Mouse (Mus musculus): ENCODE data around the gene Gjc1. TPM values are rescaled to one million over a fixed set of nuclear protein-coding genes. Genes with fewer than 3 reads are reported as not detected.

The Gjc1 gene
- polyA plus RNA-seq, 1 experiment from 2014 or later, result 37.0 TPM

- 40% methylated on average over 6 of the region's 6 CpGs for WGBS
- Histone ChIP-seq H3K4me3 (ENCODE audit: low read depth, low read length) (no peak overlapping the region), H3K4me2 (replicated peaks; ENCODE audit: low read depth, low read length) (no peak overlapping the region), H3K9ac (replicated peaks; ENCODE audit: low read depth) (no peak overlapping the region), H3K9me3 (ENCODE audit: low read length) (no peaks in the 10 kb centered on the region), H3K27me3 (replicated peaks; ENCODE audit: insufficient read depth, low read length) (no peaks in the 10 kb centered on the region; the same call in 1 of the 2 replicates), H3K36me3 (ENCODE audit: insufficient read depth, low read length) (no peaks in the 10 kb centered on the region), H3K4me1 (ENCODE audit: insufficient read depth, low read depth, low read length) (no peaks in the 10 kb centered on the region; the same call in 1 of the 2 replicates), H3K27ac (ENCODE audit: low read length) (no peak overlapping the region)
- TF ChIP-seq EP300 (IDR thresholded peaks at IDR 0.05) (no peak), CTCF (IDR thresholded peaks at IDR 0.05) (no peak)
- ATAC-seq, result no peak
- no peak for DNase-seq (ENCODE audit: low spot score)
Measured at GRCm38 (mm10) chr11:102821231-102821630, 1.7 kb upstream of the Gjc1 start.

DNA sequence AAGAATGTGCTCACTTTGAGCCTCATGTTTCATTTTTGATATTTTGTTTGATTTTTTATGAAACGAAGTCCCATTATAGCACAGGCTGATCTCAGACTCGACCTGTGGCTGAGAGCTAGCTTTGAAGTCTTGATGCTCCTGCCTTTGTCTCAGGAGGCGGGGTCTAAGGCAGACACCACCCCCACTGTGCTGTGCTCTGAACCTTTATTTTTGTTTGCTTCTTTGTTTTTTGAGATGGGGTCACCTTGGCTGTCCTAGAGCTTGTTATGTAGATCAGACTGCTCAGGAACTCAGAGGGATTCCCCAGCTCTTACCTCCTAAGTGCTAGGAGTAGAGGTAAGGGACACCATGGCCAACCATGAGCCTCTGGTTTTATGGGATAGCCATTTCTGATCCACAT is 932 bp upstream of the Gjc1 start:
- Histone ChIP-seq H3K4me3 (ENCODE audit: low read depth, low read length) (no peak overlapping the region), H3K27ac (ENCODE audit: low read length) (no peak overlapping the region), H3K27me3 (replicated peaks; ENCODE audit: insufficient read depth, low read length) (no peaks in the 10 kb centered on the region; the same call in 1 of the 2 replicates), H3K9me3 (ENCODE audit: low read length) (no peaks in the 10 kb centered on the region), H3K4me1 (ENCODE audit: insufficient read depth, low read depth, low read length) (no peaks in the 10 kb centered on the region; the same call in 1 of the 2 replicates), H3K4me2 (replicated peaks; ENCODE audit: low read depth, low read length) (no peak overlapping the region), H3K36me3 (ENCODE audit: insufficient read depth, low read length) (no peaks in the 10 kb centered on the region), H3K9ac (replicated peaks; ENCODE audit: low read depth) (no peak overlapping the region)
- 25% methylated on average over 3 of the region's 3 CpGs for WGBS
- TF ChIP-seq CTCF (IDR thresholded peaks at IDR 0.05) (no peak), EP300 (IDR thresholded peaks at IDR 0.05) (no peak)
- ATAC-seq (no peak), DNase-seq (ENCODE audit: low spot score) (no peak)

- no peaks in the 10 kb centered on the region; the same call in 1 of the 2 replicates for H3K4me1 ChIP-seq (ENCODE audit: insufficient read depth, low read depth, low read length)
- H3K27ac ChIP-seq (ENCODE audit: low read length), result no peak overlapping the region
- TF ChIP-seq CTCF (IDR thresholded peaks at IDR 0.05) (no peak), EP300 (IDR thresholded peaks at IDR 0.05) (no peak)
- no peak for ATAC-seq
- H3K36me3 ChIP-seq (ENCODE audit: insufficient read depth, low read length), result no peaks in the 10 kb centered on the region
- H3K9me3 ChIP-seq (ENCODE audit: low read length), result no peaks in the 10 kb centered on the region
- WGBS, result 7% methylated on average over 14 of the region's 14 CpGs
- H3K27me3 ChIP-seq (replicated peaks; ENCODE audit: insufficient read depth, low read length), result no peaks in the 10 kb centered on the region; the same call in 1 of the 2 replicates
- no peak overlapping the region for H3K9ac ChIP-seq (replicated peaks; ENCODE audit: low read depth)
- DNase-seq (ENCODE audit: low spot score), result no peak
- peak overlapping the region; percentile 92 for H3K4me2 ChIP-seq (replicated peaks; ENCODE audit: low read depth, low read length)
- H3K4me3 ChIP-seq (ENCODE audit: low read depth, low read length), result peak overlapping the region; percentile 79
Measured at GRCm38 (mm10) chr11:102819783-102820385, 384 bp upstream of the Gjc1 start.

DNA sequence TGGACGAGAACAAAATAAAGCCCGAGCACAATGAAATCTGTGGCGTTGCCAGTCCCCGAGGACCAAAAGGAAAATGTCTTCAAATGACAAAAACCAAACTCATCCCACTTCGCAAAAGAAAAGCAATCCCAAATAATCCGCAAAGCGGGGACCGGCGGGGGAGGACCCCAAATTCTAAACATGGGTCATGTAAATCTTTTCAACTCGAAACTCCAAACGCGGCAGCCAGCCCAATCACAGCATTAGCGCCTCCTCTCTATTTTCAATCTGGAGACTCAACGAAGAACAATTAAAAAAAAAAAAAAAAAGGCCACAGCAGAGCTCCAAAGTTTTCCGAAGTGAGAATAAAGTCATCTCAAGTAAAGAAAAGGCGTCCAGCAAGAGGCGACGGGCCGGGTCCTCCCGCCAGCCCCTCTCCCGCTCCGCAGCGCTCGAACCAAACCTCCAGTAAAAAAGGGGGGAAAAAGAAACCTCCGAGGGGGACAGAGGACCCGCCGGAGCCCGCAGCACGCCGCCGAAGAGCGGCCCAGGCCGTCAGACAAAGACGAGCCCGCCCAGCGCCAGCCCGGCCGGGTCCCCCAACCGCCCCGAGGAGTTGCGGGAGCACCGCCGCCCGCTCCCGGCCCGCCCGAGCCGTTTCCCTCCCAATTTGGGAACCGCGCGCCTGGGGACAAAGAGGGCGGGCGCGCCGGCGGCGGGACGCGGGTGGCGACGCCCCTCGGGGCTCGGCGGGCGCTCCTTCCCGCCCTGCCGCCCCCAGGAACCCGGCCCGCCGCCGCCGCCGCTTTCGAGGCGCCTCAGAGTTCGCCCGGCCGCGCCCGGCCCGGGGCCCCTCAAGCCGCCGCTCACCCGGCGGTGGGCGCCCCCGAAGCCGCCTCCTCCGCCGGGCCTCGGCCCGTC is 1.1 kb downstream of the Gjc1 start:
- Histone ChIP-seq H3K27me3 (replicated peaks; ENCODE audit: insufficient read depth, low read length) (no peaks in the 10 kb centered on the region; the same call in 1 of the 2 replicates), H3K9me3 (ENCODE audit: low read length) (no peaks in the 10 kb centered on the region), H3K4me1 (ENCODE audit: insufficient read depth, low read depth, low read length) (no peaks in the 10 kb centered on the region; the same call in 1 of the 2 replicates), H3K27ac (ENCODE audit: low read length) (peak overlapping the region; percentile 90), H3K4me2 (replicated peaks; ENCODE audit: low read depth, low read length) (peak overlapping the region; percentile 92), H3K9ac (replicated peaks; ENCODE audit: low read depth) (peak overlapping the region; percentile 72), H3K4me3 (ENCODE audit: low read depth, low read length) (peak overlapping the region; percentile 79), H3K36me3 (ENCODE audit: insufficient read depth, low read length) (no peaks in the 10 kb centered on the region)
- WGBS, result under 1% methylated on average over 45 of the region's 92 CpGs
- ATAC-seq (peak; percentile 55), DNase-seq (ENCODE audit: low spot score) (peak; percentile 33)
- no peak for TF ChIP-seq EP300 (IDR thresholded peaks at IDR 0.05)
- TF ChIP-seq CTCF (IDR thresholded peaks at IDR 0.05), result no peak

DNA sequence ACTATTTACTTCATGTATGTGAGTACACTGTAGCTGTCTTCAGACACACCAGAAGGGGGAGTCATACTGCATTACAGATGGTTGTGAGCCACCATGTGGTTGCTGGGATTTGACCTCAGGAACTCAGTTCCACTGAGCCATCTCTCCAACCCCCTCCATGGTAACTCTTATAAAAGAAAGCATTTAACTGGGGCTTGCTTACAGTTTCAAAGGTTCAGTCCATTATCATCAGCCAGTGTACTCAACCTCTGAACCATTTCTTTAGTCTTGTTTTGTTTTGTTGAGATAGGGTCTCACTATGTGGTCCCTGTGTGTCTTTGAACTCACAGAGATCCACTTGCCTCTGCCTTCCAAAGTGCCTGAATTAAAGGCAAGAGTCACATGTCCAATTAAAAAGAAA is 4.6 kb downstream of the Gjc1 start:
- H3K4me2 ChIP-seq (replicated peaks; ENCODE audit: low read depth, low read length), result no peak overlapping the region
- ATAC-seq, result no peak
- no peak overlapping the region for H3K4me3 ChIP-seq (ENCODE audit: low read depth, low read length)
- no peak overlapping the region for H3K27ac ChIP-seq (ENCODE audit: low read length)
- no peaks in the 10 kb centered on the region for H3K27me3 ChIP-seq (replicated peaks; ENCODE audit: insufficient read depth, low read length)
- TF ChIP-seq EP300 (IDR thresholded peaks at IDR 0.05), result no peak
- no peak; the same call in 1 of the 2 replicates for TF ChIP-seq CTCF (IDR thresholded peaks at IDR 0.05)
- no peaks in the 10 kb centered on the region for H3K9me3 ChIP-seq (ENCODE audit: low read length)
- H3K9ac ChIP-seq (replicated peaks; ENCODE audit: low read depth), result no peak overlapping the region
- H3K36me3 ChIP-seq (ENCODE audit: insufficient read depth, low read length), result no peaks in the 10 kb centered on the region
- DNase-seq (ENCODE audit: low spot score), result no peak
- peaks cover 5% of the 10 kb centered on the region; the same call in 1 of the 2 replicates for H3K4me1 ChIP-seq (ENCODE audit: insufficient read depth, low read depth, low read length)
